Mouse (Mus musculus) left cerebral cortex, postnatal 36 days (tissue): ENCODE results near the gene Trim46. TPM values are rescaled to one million over a fixed set of nuclear protein-coding genes. Genes with fewer than 3 reads are reported as not detected.

Experiments used
- DNase-seq, 2 experiments: peaks; one replicate each; pipeline ENCODE4 v3.0.0; 2021 to 2022; ENCODE audit warnings: low spot score in 2 of 2, mixed read lengths in 1 of 2
- intact Hi-C: fragments of 180-260 bp; cut with DNase I; formaldehyde crosslinking; loops from one replicate; pipeline ENCODE4 v1.15.1; 2025
- total RNA-seq, 2 experiments: library from RNA; stranded (reverse); gene quantifications; 2 replicates each; pipeline ENCODE4 v1.2.3; 2021

The Trim46 gene
- 10 to 100 TPM; 74.4 to 88.7 TPM for total RNA-seq

GRCm38 (mm10) chr3:89246261-89247100 is at the start of gene Trim46:
Gene Trim46, minus strand, starts transcription at chr3:89246309.
- peak; percentile 92 to 93 for DNase-seq
- intact Hi-C loops: no loop called here

GRCm38 (mm10) chr3:89295685-89296230 is 49.6 kb upstream of the Trim46 start:
- peak in 1 of 2 experiments; percentile 10 for DNase-seq
- intact Hi-C loops: no loop called here

GRCm38 (mm10) chr3:89294195-89294594 is 48.1 kb upstream of the Trim46 start:
- no peak for DNase-seq
- intact Hi-C loops: no loop called here

GRCm38 (mm10) chr3:89293247-89293918 is 47.3 kb upstream of the Trim46 start:
- DNase-seq: no peak
- intact Hi-C loops: no loop called here

GRCm38 (mm10) chr3:89292303-89292702 is 46.2 kb upstream of the Trim46 start:
- DNase-seq: no peak
- intact Hi-C loops: no loop called here

GRCm38 (mm10) chr3:89291874-89292273 is 45.8 kb upstream of the Trim46 start:
- intact Hi-C loops: no loop called here
- DNase-seq: no peak

- intact Hi-C loops: no loop called here
Observed at GRCm38 (mm10) chr3:89288503-89288928, 42.4 kb upstream of the Trim46 start.

GRCm38 (mm10) chr3:89287286-89287685 is 41.2 kb upstream of the Trim46 start:
- no peak for DNase-seq
- intact Hi-C loops: no loop called here

More at GRCm38 (mm10) chr3:89288503-89288928, 42.4 kb upstream of the Trim46 start:
- DNase-seq: peak in 1 of 2 experiments; percentile 15

- no peak for DNase-seq
- intact Hi-C loops: no loop called here
Observed at GRCm38 (mm10) chr3:89285526-89285925, 39.4 kb upstream of the Trim46 start.

- no peak for DNase-seq
- intact Hi-C loops: no loop called here
Observed at GRCm38 (mm10) chr3:89284261-89284660, 38.2 kb upstream of the Trim46 start.

GRCm38 (mm10) chr3:89282291-89282643 is 36.2 kb upstream of the Trim46 start:
- no peak for DNase-seq
- intact Hi-C loops: loop anchor here (1.0 to 2.0 kb wide), 2 partner anchors 13 to 32 kb away; no protein-coding TSS in a partner anchor

- intact Hi-C loops: loop anchor here (1.0 to 2.0 kb wide), 2 partner anchors 13 to 31 kb away; no protein-coding TSS in a partner anchor
Observed at GRCm38 (mm10) chr3:89281579-89282290, 35.6 kb upstream of the Trim46 start.

GRCm38 (mm10) chr3:89280606-89281511 is 34.8 kb upstream of the Trim46 start, which contains the start of gene Efna1:
Gene Efna1, minus strand, starts transcription at chr3:89281142.
- intact Hi-C loops: no loop called here
- DNase-seq: peak in 1 of 2 experiments; percentile 35

More at GRCm38 (mm10) chr3:89281579-89282290, 35.6 kb upstream of the Trim46 start:
- DNase-seq: peak; percentile 81

GRCm38 (mm10) chr3:89280050-89280605 is 34.0 kb upstream of the Trim46 start:
- intact Hi-C loops: no loop called here

GRCm38 (mm10) chr3:89279153-89279890 is 33.2 kb upstream of the Trim46 start:
- DNase-seq: peak; percentile 81 to 82
- intact Hi-C loops: no loop called here

More at GRCm38 (mm10) chr3:89280050-89280605, 34.0 kb upstream of the Trim46 start:
- no peak for DNase-seq

GRCm38 (mm10) chr3:89278643-89279042 is 32.5 kb upstream of the Trim46 start:
- intact Hi-C loops: no loop called here
- DNase-seq: no peak

GRCm38 (mm10) chr3:89278107-89278506 is 32.0 kb upstream of the Trim46 start:
- intact Hi-C loops: no loop called here
- DNase-seq: no peak
